Mouse (Mus musculus): ENCODE results near the gene Tgfbrap1.
"Not testable (repeated sequence)": the region's sequence is repeated elsewhere in the genome, so short reads cannot be mapped to it uniquely, and the experiment has no call there.

The Tgfbrap1 gene

DNA sequence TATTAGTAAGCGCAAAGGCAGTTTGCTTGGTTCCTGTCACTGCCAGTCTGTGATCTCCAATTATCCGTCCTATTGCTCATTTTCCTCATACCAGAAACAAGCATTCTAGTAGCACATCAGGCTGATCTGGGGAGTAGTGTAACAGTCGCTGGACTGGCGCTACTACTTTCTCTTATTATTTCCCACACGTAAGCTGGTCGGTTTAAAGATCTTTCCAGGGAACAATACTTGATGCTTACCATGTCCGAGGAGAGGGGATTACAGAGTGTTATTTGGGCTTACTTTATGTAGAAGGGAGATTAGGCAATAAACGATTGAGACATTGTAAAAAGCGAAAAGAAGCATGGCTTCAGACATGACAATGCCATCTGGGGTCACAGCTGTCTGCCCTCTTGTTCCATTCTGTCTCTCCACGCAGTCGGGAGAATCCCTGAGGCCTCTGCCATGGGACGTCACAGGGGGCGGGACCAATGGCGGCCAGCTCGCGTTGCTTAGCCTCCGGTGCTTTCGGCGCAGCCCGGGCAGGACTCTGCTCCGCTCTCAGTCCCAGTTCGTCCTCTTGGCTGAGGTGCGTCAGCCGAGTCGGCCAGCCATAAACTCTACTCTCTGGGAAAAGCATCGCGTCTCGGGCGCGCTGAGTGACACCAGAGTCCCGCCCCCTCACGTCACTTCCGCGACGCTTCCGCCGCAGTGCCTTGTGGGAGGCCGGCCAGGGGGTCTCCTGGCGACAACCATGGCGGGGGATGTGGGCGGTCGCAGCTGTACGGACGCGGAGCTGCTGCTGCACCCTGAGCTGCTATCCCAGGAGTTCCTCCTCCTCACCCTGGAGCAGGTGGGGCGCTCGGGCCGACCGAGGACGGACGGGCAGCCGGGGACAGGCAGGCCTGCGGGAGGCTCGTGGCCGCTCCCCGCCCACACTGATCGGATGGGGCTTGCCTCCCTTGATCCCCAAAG lies at the start of gene Tgfbrap1, which contains the start of gene AI597479:
Gene Tgfbrap1, minus strand, starts transcription at position 607 of the 954 bp plus-strand sequence.
Gene AI597479, plus strand, starts transcription at position 680 of the 954 bp plus-strand sequence.
- peak; percentile 96 for DNase-seq (ENCODE audit: low read depth)

- DNase-seq (ENCODE audit: low read depth) = peak; percentile 89
Observed at GRCm38 (mm10) chr1:43147474-43147873, 49.0 kb upstream of the Tgfbrap1 start.

GRCm38 (mm10) chr1:43145388-43145787 lies 47.0 kb upstream of the Tgfbrap1 start:
- no peak for DNase-seq (ENCODE audit: low read depth)

- DNase-seq (ENCODE audit: low read depth) = no peak
Observed at GRCm38 (mm10) chr1:43144338-43144906, 46.0 kb upstream of the Tgfbrap1 start.

- no peak for DNase-seq (ENCODE audit: low read depth)
Observed at GRCm38 (mm10) chr1:43143791-43144190, 45.4 kb upstream of the Tgfbrap1 start.

DNA sequence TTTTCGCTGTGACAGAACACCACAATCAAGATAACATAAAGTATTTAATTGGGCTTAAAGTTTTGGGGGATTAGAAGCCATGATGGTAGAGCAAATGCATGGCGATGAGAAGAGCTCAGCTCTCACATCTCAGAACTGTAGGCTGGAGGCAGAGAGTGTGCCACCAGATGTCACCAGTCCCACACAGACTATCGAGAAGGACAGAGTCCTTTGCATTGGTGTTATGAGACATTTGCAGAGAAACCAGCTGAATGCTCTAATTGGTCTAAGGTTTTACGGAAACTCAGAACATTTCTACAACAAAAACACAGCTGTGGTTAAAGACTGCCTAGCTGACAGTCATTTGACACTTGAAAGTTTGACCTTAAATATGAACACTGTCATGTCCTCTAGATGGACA lies 44.8 kb upstream of the Tgfbrap1 start:
- DNase-seq (ENCODE audit: low read depth) = no peak

GRCm38 (mm10) chr1:43142849-43143248 lies 44.4 kb upstream of the Tgfbrap1 start:
- peak; percentile 66 for DNase-seq (ENCODE audit: low read depth)

GRCm38 (mm10) chr1:43141555-43141961 lies 43.1 kb upstream of the Tgfbrap1 start:
- DNase-seq (ENCODE audit: low read depth) = peak; percentile 72

- DNase-seq (ENCODE audit: low read depth) = peak; percentile 97
Observed at GRCm38 (mm10) chr1:43139587-43140266, 41.3 kb upstream of the Tgfbrap1 start.

DNA sequence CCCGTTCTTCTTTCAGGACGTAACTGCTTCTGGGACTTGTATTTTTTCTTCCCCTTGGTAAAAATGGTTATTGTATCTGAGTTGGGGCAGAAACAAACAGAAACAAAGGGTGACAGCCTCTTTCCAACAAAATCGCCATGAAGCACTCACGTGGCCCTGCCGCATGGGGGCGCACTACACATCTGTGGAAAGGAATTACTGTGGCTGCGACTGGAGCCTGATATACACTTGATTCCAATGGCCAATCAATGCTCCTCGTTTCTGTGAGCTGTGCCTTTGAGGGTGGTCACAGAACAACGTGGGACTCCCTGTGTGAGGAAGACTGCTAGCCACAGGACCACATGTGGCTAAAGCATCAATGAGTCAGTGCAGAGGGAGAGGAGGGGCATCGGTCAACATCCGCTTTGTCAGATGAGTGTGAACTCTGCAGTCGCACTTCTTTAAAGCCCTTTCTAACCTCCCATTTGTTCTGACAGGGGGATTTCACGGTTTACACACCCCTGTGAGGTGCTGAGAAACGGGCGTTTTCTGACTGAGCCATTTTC lies 39.9 kb upstream of the Tgfbrap1 start:
- no peak for DNase-seq (ENCODE audit: low read depth)

DNA sequence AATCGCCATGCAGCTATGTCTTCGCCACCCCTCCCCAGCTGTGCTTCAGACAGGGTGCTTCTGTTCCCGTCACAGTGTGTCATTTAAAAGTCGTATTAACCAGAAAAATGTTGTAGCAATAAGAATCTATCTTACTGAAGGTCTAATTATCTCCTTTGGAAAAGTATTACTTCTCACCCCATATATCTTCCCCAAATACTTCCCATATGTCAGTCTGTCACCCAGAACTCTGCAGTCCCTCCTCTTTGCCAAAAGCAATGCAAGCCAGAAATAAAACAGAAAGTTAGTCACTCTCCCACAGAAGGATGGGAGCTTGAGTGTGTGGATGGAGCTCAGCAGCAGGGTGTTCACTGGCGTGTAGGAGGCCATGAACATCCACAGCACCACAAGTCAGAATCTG lies 38.9 kb upstream of the Tgfbrap1 start:
- no peak for DNase-seq (ENCODE audit: low read depth)

GRCm38 (mm10) chr1:43136488-43137029 lies 38.1 kb upstream of the Tgfbrap1 start:
- not testable (repeated sequence) for DNase-seq (ENCODE audit: low read depth)

- DNase-seq (ENCODE audit: low read depth) = no peak
Observed at GRCm38 (mm10) chr1:43131591-43131990, 33.2 kb upstream of the Tgfbrap1 start.

GRCm38 (mm10) chr1:43130219-43130981 lies 32.0 kb upstream of the Tgfbrap1 start:
- DNase-seq (ENCODE audit: low read depth) = no peak

- DNase-seq (ENCODE audit: low read depth) = peak; percentile 72
Observed at GRCm38 (mm10) chr1:43127820-43128610, 29.6 kb upstream of the Tgfbrap1 start.

GRCm38 (mm10) chr1:43127196-43127595 lies 28.8 kb upstream of the Tgfbrap1 start:
- DNase-seq (ENCODE audit: low read depth) = no peak

- no peak for DNase-seq (ENCODE audit: low read depth)
Observed at GRCm38 (mm10) chr1:43124726-43125125, 26.3 kb upstream of the Tgfbrap1 start.

DNA sequence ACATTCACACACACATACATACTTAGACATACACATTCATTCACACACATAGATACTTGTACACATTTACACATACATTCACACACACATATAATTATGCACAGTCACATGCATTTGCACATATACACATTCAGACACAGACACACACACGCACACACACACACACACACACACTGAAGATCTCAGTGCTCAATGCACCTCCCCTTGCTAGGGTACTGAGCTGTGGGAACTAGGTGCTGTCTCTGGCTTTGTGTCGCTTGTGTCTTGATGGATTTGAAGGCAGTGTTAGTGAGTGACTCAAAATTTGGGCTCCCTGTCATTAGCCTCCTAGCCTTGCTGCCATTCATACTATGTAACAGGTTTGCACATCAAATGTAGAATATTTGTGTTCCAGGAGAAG lies 24.2 kb upstream of the Tgfbrap1 start:
- no peak for DNase-seq (ENCODE audit: low read depth)

- DNase-seq (ENCODE audit: low read depth) = no peak
Observed at GRCm38 (mm10) chr1:43120950-43121349, 22.5 kb upstream of the Tgfbrap1 start.

DNA sequence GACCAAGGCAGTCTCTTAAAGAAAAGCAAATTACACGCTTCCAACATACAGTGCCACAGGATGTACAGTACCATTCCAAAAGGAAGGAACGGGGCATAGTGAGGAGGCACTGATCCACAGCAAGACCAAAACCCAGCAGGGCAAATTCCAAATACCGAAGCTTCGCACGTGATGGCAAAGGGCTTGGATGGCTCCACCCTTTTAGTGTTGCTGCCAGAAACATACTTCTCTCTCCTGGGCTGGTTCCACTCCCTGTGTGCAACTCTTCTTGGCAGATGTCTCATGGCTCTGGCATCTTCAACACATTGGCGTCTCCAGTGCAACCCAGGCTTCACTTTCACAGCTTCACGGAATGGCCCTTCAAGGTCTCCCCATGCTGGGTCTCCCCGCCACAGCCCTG lies 19.0 kb upstream of the Tgfbrap1 start:
- peak; percentile 37 for DNase-seq (ENCODE audit: low read depth)

All from NIH3T3 (cell line).